Mouse (Mus musculus): ENCODE measurements around the gene Tmem182.

Gene Tmem182

DNA sequence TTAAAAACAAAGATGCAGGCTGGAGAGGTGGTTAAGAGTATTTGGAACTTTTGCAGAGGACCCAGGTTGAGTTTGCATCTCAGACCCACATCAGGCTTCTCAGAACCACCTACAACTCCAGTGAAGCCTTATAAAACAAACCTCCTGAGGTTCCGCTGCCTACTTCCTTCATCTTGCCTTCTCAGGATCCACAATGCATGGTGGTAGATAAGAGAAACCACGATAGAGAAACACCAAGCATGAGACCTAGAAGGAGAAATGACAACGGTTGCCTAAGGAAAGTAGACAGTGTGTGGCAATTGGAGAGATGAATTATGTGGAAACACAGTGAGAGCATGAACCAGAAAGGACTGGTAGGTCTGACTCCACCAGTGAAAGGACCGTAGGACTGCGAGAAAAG lies 4.5 kb upstream of the Tmem182 start:
- DNase-seq, result no peak

DNA sequence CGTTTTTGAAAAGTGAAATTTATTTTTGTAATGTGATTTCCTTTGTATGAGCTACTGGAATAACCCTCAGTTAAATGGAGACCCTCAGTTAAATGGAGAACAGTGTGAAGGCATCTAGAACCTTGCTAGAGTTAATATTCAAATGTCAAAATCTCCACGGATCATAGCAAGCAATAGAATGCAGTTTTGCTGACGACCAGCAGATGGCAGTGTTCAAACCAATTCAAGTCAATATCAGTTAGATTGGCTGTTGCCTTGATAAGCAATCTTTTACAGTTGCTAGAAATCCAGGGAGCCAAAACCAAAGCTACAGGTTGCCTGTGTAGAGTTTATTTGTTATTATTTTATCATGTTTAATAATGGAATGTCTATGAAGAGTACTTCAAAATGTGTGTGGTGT lies 2.6 kb upstream of the Tmem182 start:
- DNase-seq, result peak in 1 of 2 experiments; percentile 24

- no peak for DNase-seq
Measured at GRCm38 (mm10) chr1:40804118-40804517, 1.3 kb upstream of the Tmem182 start.

DNA sequence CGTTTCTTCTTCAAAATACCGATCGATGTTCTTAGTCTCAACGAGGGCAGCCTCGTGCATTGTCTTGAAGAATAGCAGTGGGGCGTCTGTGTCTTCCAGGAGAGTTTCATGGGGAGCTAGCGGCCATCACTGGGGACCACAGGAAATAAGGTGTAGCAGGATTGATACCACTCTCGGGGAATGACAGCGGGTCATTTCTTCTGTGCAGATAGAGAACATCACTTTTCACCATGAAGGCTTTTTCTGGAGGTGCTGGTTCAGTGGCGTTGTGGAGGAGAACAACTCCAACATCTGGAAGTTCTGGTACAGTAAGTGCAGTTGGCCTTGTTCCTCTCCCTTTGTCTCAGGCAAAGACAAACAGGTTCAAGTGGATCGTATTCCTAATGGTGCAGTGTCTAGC lies 490 bp downstream of the Tmem182 start:
- DNase-seq, result no peak

GRCm38 (mm10) chr1:40808643-40809042 lies 3.2 kb downstream of the Tmem182 start:
- DNase-seq, result no peak

GRCm38 (mm10) chr1:40815071-40815845 lies 9.9 kb downstream of the Tmem182 start:
- DNase-seq, result no peak

- no peak for DNase-seq
Measured at GRCm38 (mm10) chr1:40824517-40824916, 19.1 kb downstream of the Tmem182 start.

DNA sequence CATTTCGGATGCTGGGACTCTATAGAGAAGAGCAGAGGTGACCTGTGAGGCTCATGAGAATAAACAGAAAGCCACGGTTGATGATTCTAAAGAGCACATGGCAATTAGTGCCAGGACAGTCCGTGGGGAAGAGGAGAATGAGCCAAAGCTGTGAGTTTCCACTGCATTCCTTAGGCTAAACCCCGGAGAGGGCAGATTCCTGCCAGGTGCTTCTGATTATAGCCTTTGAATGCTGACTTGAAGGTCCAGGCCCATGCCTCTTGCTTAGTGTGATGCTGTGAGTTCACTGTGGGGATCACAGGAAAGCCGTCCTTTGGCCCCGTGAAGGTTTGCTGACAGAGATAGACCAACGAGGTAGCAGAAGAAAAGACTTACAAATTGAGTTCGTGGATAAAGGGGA lies 19.5 kb downstream of the Tmem182 start:
- DNase-seq, result no peak

- no peak for DNase-seq
Measured at GRCm38 (mm10) chr1:40825826-40826225, 20.4 kb downstream of the Tmem182 start.

GRCm38 (mm10) chr1:40829213-40829914 lies 24.0 kb downstream of the Tmem182 start:
- no peak for DNase-seq

GRCm38 (mm10) chr1:40830712-40831507 lies 25.5 kb downstream of the Tmem182 start:
- DNase-seq, result no peak

DNA sequence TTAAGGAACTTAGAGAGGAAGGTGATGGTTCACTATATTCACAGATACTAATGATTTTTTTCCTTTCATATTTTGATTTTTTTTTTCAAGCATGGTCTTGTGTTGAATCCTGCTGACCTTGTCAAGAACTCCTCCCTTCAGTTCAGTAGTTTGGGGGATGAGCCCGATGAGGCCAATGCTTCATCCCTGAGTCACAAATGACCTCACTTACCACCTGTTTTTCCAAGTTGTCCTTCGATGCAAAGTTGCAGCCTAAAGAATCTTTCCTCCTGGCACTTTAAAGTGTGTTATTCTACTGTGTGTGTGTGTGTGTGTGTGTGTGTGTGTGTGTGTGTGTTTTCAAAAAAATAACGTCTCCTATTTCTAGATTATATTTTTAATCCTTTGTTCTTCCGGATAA lies 30.1 kb downstream of the Tmem182 start:
- DNase-seq, result no peak

- DNase-seq, result no peak
Measured at GRCm38 (mm10) chr1:40840605-40841004, 35.2 kb downstream of the Tmem182 start.

GRCm38 (mm10) chr1:40841032-40841761 lies 35.8 kb downstream of the Tmem182 start:
- DNase-seq, result no peak

DNA sequence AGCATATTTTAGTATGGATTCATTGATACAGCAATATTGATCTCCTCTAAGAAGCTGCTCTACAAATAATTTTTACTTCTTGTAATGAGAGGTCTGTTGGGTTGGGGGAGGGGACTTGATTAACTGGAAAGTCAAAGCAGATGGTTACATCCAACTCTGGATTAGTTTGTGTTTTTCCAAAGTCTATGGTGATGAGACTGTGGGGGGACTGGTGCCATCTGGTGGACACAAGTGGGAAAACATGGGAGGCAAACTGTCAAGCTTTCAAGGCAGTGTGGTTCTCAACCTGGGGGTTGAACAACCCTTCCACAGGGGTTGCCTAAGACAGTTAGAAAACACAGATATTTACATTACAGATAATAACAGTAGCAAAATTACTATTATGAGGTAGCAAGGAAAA lies 39.2 kb downstream of the Tmem182 start:
- peak in 1 of 2 experiments; percentile 7 for DNase-seq

- no peak for DNase-seq
Measured at GRCm38 (mm10) chr1:40847196-40847938, 42.0 kb downstream of the Tmem182 start.

GRCm38 (mm10) chr1:40851286-40851685 lies 45.9 kb downstream of the Tmem182 start:
- DNase-seq, result no peak

- no peak for DNase-seq
Measured at GRCm38 (mm10) chr1:40855268-40855667, 49.9 kb downstream of the Tmem182 start.

- no peak for DNase-seq
Measured at GRCm38 (mm10) chr1:40856846-40857636, 51.6 kb downstream of the Tmem182 start.

DNA sequence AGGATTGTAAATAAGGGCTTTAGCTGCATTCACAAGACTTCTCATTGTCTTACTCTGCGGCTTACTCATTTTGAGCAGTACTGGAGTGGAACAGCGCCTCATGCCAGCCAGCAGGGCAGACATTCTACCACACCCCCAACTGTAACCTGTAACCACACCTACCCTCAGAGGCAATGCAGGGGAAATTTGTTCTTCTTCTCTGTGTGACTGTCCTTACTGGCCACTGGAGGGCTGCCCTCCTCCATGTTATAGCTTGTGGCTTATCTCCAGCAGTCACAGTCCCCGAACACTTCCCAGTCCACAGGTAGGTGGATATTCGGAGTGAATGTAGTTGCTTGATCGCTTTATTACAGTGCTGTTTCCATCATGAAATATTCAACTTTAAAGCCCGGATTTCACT lies 59.6 kb downstream of the Tmem182 start:
- no peak for DNase-seq

DNA sequence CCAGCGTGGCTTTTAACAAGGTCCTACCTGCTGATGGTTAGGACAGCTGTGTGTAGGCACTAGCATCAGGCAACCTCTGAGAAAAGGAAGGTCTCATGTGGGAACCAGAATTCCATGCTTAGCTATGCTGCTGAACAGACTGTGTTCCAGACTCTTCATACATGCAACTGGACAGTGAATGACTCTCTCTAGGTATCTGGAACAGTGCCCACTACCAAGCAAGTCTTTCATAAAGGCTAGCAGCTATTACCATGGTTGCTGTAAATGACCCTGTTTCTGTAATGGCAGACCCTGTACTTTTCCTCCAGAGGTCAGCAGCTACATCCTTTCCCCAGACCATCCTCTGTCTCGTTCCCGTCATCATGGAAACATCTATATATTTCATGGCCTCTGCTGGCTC lies 61.7 kb downstream of the Tmem182 start:
- no peak for DNase-seq

Measured in spleen, adult 18-20 months (tissue).